ENCODE assay signal across 8 mouse cellular contexts in the genomic region with DNA sequence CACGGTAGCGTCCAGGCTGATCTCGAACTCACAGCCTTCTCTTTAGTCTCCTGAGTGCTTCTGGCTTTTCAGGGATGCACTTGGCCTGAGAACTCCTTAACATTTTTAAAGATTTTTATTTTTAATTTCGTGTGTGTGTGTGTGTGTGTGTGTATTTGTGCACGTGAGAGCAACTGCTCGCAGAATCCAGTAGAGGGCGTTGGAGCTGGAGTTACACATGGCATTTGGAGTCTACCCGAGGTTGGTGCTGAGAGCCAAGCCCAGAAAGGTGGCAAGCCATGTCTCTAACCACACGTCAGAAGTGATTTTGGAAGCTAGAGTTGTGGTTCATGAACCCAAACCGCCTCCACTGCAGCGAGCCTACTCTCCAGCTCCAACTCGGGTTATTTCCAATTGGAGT. TPM values are rescaled to one million over a fixed set of nuclear protein-coding genes. Genes with fewer than 3 reads are reported as not detected.
DNase-seq lines count a peak whose midpoint lies in the region; ATAC-seq and TF ChIP-seq lines count a peak whose summit lies in the region.

No protein-coding gene starts in this region.

- 43% methylated on average over 12 of the region's 12 CpGs for WGBS in lung, embryonic 14.5 days
- 48% methylated on average over 12 of the region's 12 CpGs for WGBS in hindbrain, embryonic 10.5 days
- WGBS in midbrain, embryonic 12.5 days = 53% methylated on average over 12 of the region's 12 CpGs

- peak; percentile 32 for DNase-seq in lung, embryonic 14.5 days
- no peak for DNase-seq in lung, adult 18-20 months
- DNase-seq in adipocyte (ENCODE audit: low spot score) = peak; percentile 61
- peak; percentile 12 for DNase-seq in hindbrain, embryonic 10.5 days (ENCODE audit: low spot score)
- DNase-seq in right cerebral cortex, postnatal 10 days (ENCODE audit: low spot score in 2 of 2) = no peak
- no peak for DNase-seq in urinary bladder, adult 18-20 months (ENCODE audit: low spot score in 2 of 2)
- no peak for DNase-seq in layer of hippocampus, adult 9-11 months

- peak overlapping the region; percentile 99 for H3K4me3 ChIP-seq in lung, embryonic 14.5 days (ENCODE audit: low read depth, low read length)
- peak overlapping the region; percentile 97 for H3K4me3 ChIP-seq in hindbrain, embryonic 10.5 days
- H3K4me3 ChIP-seq in midbrain, embryonic 12.5 days = peak overlapping the region; percentile 96

- peaks cover 8% of the 10 kb centered on the region for H3K4me1 ChIP-seq in lung, embryonic 14.5 days (ENCODE audit: insufficient read depth)
- peaks cover 16% of the 10 kb centered on the region for H3K4me1 ChIP-seq in hindbrain, embryonic 10.5 days (replicated peaks)
- peaks cover 10% of the 10 kb centered on the region for H3K4me1 ChIP-seq in midbrain, embryonic 12.5 days

- peak; percentile 49; the same call in 1 of the 2 replicates for TF ChIP-seq CTCF in lung, embryonic 14.5 days (IDR thresholded peaks at IDR 0.05; ENCODE audit: low read depth)

- H3K27ac ChIP-seq in lung, embryonic 14.5 days (ENCODE audit: low read depth) = peak overlapping the region; percentile 43; the same call in 1 of the 2 replicates
- H3K27ac ChIP-seq in hindbrain, embryonic 10.5 days = peak overlapping the region; percentile 93
- H3K27ac ChIP-seq in midbrain, embryonic 12.5 days (replicated peaks) = peak overlapping the region; percentile 36

- peaks cover 21% of the 10 kb centered on the region for H3K36me3 ChIP-seq in lung, embryonic 14.5 days (ENCODE audit: insufficient read depth)
- H3K36me3 ChIP-seq in hindbrain, embryonic 10.5 days = peaks cover 30% of the 10 kb centered on the region
- peaks cover 27% of the 10 kb centered on the region for H3K36me3 ChIP-seq in midbrain, embryonic 12.5 days

- ATAC-seq in lung, embryonic 14.5 days (ENCODE audit: insufficient read depth) = no peak
- ATAC-seq in midbrain, embryonic 12.5 days (ENCODE audit: low FRiP score, low read depth) = no peak

- peak overlapping the region; percentile 90 for H3K9ac ChIP-seq in lung, embryonic 14.5 days
- peak overlapping the region; percentile 88 for H3K9ac ChIP-seq in midbrain, embryonic 12.5 days (replicated peaks)

- peak overlapping the region; percentile 83 for H3K4me2 ChIP-seq in lung, embryonic 14.5 days
- peak overlapping the region; percentile 89 for H3K4me2 ChIP-seq in midbrain, embryonic 12.5 days (replicated peaks)

- H3K9me3 ChIP-seq in lung, embryonic 14.5 days (ENCODE audit: low read depth, low read length) = no peaks in the 10 kb centered on the region
- H3K9me3 ChIP-seq in hindbrain, embryonic 10.5 days = no peaks in the 10 kb centered on the region
- H3K9me3 ChIP-seq in midbrain, embryonic 12.5 days = no peaks in the 10 kb centered on the region

- no peaks in the 10 kb centered on the region for H3K27me3 ChIP-seq in lung, embryonic 14.5 days (ENCODE audit: insufficient read depth, low read length)
- H3K27me3 ChIP-seq in hindbrain, embryonic 10.5 days (ENCODE audit: insufficient read depth, poor library complexity, severe bottlenecking) = no peaks in the 10 kb centered on the region
- no peaks in the 10 kb centered on the region for H3K27me3 ChIP-seq in midbrain, embryonic 12.5 days

RNA-seq across cellular contexts. Expression of a gene that starts 0.7 kb away (rescaled TPM):
- polyA plus RNA-seq in lung, embryonic 14.5 days (2014; fragmentation: Nextera tagmentation; extraction: Ambion mirVana) = 70.0 and 76.4 TPM in 2 replicates
- polyA plus RNA-seq in hindbrain, embryonic 10.5 days (2016; fragmentation: Nextera tagmentation; extraction: Ambion mirVana) = 86.5 and 87.9 TPM in 2 replicates
- 73.4 and 74.9 TPM in 2 replicates for polyA plus RNA-seq in midbrain, embryonic 12.5 days (2016; fragmentation: Nextera tagmentation; extraction: Ambion mirVana)

RNA-seq across cellular contexts. Expression of a gene that starts 7.5 kb away (rescaled TPM):
- polyA plus RNA-seq in lung, embryonic 14.5 days (2014; fragmentation: Nextera tagmentation; extraction: Ambion mirVana) = not detected in 2 replicates
- not detected in 2 replicates for polyA plus RNA-seq in hindbrain, embryonic 10.5 days (2016; fragmentation: Nextera tagmentation; extraction: Ambion mirVana)
- polyA plus RNA-seq in midbrain, embryonic 12.5 days (2016; fragmentation: Nextera tagmentation; extraction: Ambion mirVana) = not detected in 2 replicates

RNA-seq across cellular contexts. Expression of a gene that starts 15.2 kb away (rescaled TPM):
- 12.0 and 12.2 TPM in 2 replicates for polyA plus RNA-seq in lung, embryonic 14.5 days (2014; fragmentation: Nextera tagmentation; extraction: Ambion mirVana)
- 1.7 and 2.2 TPM in 2 replicates for polyA plus RNA-seq in hindbrain, embryonic 10.5 days (2016; fragmentation: Nextera tagmentation; extraction: Ambion mirVana)
- polyA plus RNA-seq in midbrain, embryonic 12.5 days (2016; fragmentation: Nextera tagmentation; extraction: Ambion mirVana) = 0.51 and 0.93 TPM in 2 replicates

RNA-seq across cellular contexts. Expression of a gene that starts 24.0 kb away (rescaled TPM):
- polyA plus RNA-seq in lung, embryonic 14.5 days (2014; fragmentation: Nextera tagmentation; extraction: Ambion mirVana) = 15.7 and 18.8 TPM in 2 replicates
- 34.9 and 36.3 TPM in 2 replicates for polyA plus RNA-seq in hindbrain, embryonic 10.5 days (2016; fragmentation: Nextera tagmentation; extraction: Ambion mirVana)
- polyA plus RNA-seq in midbrain, embryonic 12.5 days (2016; fragmentation: Nextera tagmentation; extraction: Ambion mirVana) = 24.3 and 26.7 TPM in 2 replicates

RNA-seq across cellular contexts. Expression of a gene that starts 28.1 kb away (rescaled TPM):
- 7.7 and 9.1 TPM in 2 replicates for polyA plus RNA-seq in lung, embryonic 14.5 days (2014; fragmentation: Nextera tagmentation; extraction: Ambion mirVana)
- polyA plus RNA-seq in hindbrain, embryonic 10.5 days (2016; fragmentation: Nextera tagmentation; extraction: Ambion mirVana) = 6.0 and 6.7 TPM in 2 replicates
- polyA plus RNA-seq in midbrain, embryonic 12.5 days (2016; fragmentation: Nextera tagmentation; extraction: Ambion mirVana) = 4.3 and 6.3 TPM in 2 replicates

Comparison
In these comparisons a context has a peak if more than half of its experiments do, and no peak if none do; other contexts are left out.
1. DNase-seq: peak in lung, embryonic 14.5 days (single experiment), adipocyte (single experiment) and hindbrain, embryonic 10.5 days (single experiment); none in lung, adult 18-20 months (0 of 2), right cerebral cortex, postnatal 10 days (0 of 2), urinary bladder, adult 18-20 months (0 of 2) and layer of hippocampus, adult 9-11 months (single experiment).
2. H3K27ac ChIP-seq: peak in every context shown above with its lines; median percentile 93 in hindbrain, embryonic 10.5 days; 43 in lung, embryonic 14.5 days; 36 in midbrain, embryonic 12.5 days.
3. Peak in every context shown above with its lines, with median percentiles within 50 percentile points of each other: H3K4me3 ChIP-seq.